Mouse (Mus musculus): ENCODE data around the gene Ppp5c.

DNA sequence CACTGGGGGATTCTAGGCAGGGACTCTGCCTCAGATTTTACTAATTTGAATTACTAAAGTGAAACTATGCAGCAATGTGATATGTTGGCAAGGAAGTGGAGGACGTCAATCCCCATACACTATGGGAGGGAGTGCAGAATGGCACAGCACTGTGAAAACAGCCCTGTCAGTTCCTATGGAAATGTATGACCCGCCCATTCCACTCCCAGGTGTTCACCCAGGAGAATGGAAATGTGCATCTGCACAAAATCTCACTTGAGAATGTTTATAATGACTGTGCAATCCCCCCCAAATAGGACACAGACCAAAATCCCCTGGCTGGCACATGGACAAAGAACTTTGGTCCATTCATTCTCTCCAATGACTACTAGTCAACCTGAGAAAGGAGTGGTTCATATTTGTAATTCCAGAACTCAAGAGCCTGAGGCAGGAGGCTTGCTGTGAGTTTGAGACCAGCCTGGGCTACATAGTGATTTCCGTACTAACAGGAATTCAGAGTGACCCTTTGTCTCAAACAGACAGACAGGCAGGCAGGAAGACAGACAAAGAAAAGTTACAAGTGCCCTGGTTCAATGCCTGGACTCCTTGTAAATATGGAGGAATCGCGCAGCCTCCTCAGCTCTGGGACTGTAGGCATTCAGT lies 19.4 kb upstream of the Ppp5c start:
- TF ChIP-seq POLR2A (IDR thresholded peaks at IDR 0.05; ENCODE audit: low read depth, low read length) (no peak), CTCF (IDR thresholded peaks at IDR 0.05; ENCODE audit: extremely low read depth, insufficient read length, insufficient replicate concordance, low read depth, low read length) (no peak)
